Mouse (Mus musculus): Measurements from ENCODE around the gene Aanat.

DNA sequence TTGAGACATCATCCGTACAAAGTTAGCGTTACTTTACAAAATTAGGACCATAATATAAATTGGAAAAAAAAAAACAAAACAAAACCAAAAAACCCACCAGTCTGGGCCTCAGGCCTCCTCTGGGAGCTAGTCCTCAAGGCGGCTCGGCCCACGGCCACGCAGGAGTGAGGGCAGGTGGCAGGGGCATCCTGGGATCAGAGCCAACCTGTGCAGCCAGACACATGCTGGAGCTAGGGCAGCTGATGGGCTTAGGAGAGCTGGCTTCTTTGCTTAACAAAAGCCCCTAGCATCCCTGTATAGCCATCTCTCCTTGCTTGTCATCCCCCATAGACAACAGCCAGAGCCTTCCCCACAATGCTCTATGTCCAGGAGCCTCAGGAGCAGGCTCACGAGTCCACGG, 12.0 kb downstream of the Aanat start:
- TF ChIP-seq SIN3A (IDR thresholded peaks at IDR 0.05; ENCODE audit: low read length) (no peak), TAL1 (IDR thresholded peaks at IDR 0.05; ENCODE audit: low read length) (no peak), CTCF (IDR thresholded peaks at IDR 0.05 in 2 of 3, conservative IDR thresholded peaks at IDR 0.05 in 1 of 3; ENCODE audit: control insufficient read depth in 1 of 3, insufficient read depth in 1 of 3, low read depth in 2 of 3, low read length in 3 of 3, poor library complexity in 1 of 3, severe bottlenecking in 1 of 3) (no peak), MAFK (IDR thresholded peaks at IDR 0.05; ENCODE audit: borderline replicate concordance, low read depth, low read length) (no peak), SMC3 (IDR thresholded peaks at IDR 0.05; ENCODE audit: low read depth, low read length) (no peak), POLR2A (IDR thresholded peaks at IDR 0.05; ENCODE audit: control insufficient read depth in 1 of 2, insufficient read depth in 1 of 2, low read depth in 1 of 2, low read length in 2 of 2, poor library complexity in 1 of 2) (no peak)
